Mouse (Mus musculus): ENCODE data around the gene Gnpnat1. TPM values are rescaled to one million over a fixed set of nuclear protein-coding genes. Genes with fewer than 3 reads are reported as not detected.

Gnpnat1 gene
- polyA plus RNA-seq, 1 experiment from 2014 or later, result 49.7 TPM

DNA sequence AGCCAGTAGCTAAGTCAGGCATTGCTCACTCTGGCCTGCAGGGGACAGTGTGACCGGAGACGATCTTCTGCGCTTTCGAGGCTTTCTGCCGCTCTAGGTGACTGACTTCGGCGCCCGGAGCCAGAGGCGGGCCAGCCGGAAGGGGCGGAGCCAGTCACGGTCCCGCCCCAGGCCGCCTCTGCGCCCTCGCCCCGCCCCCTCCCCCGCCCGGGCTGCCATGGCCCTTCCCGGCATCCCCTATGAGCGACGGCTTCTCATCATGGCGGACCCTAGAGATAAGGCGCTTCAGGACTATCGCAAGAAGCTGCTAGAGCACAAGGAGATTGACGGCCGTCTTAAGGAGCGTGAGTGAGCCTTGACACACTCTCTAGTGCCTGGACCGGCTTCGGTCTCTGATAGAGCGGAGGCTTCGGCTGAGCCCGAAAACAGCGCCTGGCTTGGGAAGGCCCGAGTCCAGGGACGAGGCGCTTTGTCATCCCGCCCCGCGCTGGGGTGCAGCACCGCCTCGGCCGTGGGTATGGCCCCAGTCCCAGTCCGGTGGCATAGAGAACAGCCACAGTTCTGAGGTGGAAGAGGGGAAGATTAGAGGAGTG, 75.0 kb downstream of the Gnpnat1 start, which contains the start of gene Psmc6:
Psmc6 (plus strand) TSS at position 200 of the 593 bp plus-strand sequence.
- H3K27me3 ChIP-seq (replicated peaks; ENCODE audit: control insufficient read depth, insufficient read depth, low read length), result no peaks in the 10 kb centered on the region
- H3K36me3 ChIP-seq (ENCODE audit: control insufficient read depth, insufficient read depth, low read length), result peaks cover 13% of the 10 kb centered on the region; the same call in 1 of the 2 replicates
- peak; percentile 92 for DNase-seq (ENCODE audit: low spot score)
- peak within 1 kb of the TSS; percentile 96 for H3K9ac ChIP-seq (ENCODE audit: low read depth, low read length)
- WGBS, result under 1% methylated on average over 44 of the region's 44 CpGs
- H3K4me1 ChIP-seq (replicated peaks; ENCODE audit: control insufficient read depth, insufficient read depth, low read length), result 0 out of 2 replicates have a peak, but pooled peaks cover 9% of the 10 kb centered on the region
- H3K27ac ChIP-seq (ENCODE audit: low read depth, low read length), result peak within 1 kb of the TSS; percentile 92
- peak within 1 kb of the TSS; percentile 93 for H3K4me3 ChIP-seq (ENCODE audit: low read depth, low read length)
- H3K9me3 ChIP-seq (ENCODE audit: control insufficient read depth, low read length), result no peaks in the 10 kb centered on the region
- peak within 1 kb of the TSS; percentile 71 for H3K4me2 ChIP-seq
- ATAC-seq (replicated peaks; ENCODE audit: low FRiP score), result peak; percentile 96

DNA sequence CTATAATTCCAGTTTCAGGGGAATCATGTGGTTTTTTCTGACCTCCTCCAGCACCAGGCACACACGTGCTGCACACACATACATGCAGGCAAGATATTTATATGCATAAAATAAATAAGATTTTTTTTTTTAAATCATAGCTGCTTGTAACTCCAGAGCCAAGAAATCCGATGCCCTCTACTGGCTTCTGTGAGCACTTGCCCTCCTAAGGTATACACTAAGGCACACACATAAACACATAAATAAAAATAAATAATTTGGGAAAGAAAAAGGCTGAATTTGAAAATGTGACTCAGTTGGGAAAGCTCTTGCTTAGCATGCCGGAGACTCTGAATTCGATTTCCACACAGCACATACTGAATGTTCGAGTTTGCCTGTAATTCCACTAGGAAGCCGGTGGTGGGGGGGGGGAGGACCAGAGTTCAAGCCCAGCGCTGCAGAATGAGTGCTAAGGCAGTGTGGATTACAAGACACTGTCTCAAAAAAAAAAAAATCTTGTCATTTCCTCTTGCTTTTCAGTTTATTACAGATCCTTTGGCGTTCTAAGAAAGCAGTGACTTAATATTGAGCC, 75.6 kb downstream of the Gnpnat1 start:
- ATAC-seq (replicated peaks; ENCODE audit: low FRiP score) (peak; percentile 50), DNase-seq (ENCODE audit: low spot score) (no peak)
- H3K4me3 ChIP-seq (ENCODE audit: low read depth, low read length), result peak overlapping the region; percentile 93
- H3K27ac ChIP-seq (ENCODE audit: low read depth, low read length), result peak overlapping the region; percentile 60; the same call in 1 of the 2 replicates
- peaks cover 10% of the 10 kb centered on the region; the same call in 1 of the 2 replicates for H3K36me3 ChIP-seq (ENCODE audit: control insufficient read depth, insufficient read depth, low read length)
- H3K27me3 ChIP-seq (replicated peaks; ENCODE audit: control insufficient read depth, insufficient read depth, low read length), result no peaks in the 10 kb centered on the region
- H3K9ac ChIP-seq (ENCODE audit: low read depth, low read length), result peak overlapping the region; percentile 64
- no peaks in the 10 kb centered on the region for H3K9me3 ChIP-seq (ENCODE audit: control insufficient read depth, low read length)
- peak overlapping the region; percentile 71 for H3K4me2 ChIP-seq
- H3K4me1 ChIP-seq (replicated peaks; ENCODE audit: control insufficient read depth, insufficient read depth, low read length), result 0 out of 2 replicates have a peak, but pooled peaks cover 9% of the 10 kb centered on the region
- WGBS, result 8% methylated on average over 8 of the region's 8 CpGs

GRCm38 (mm10) chr14:45328072-45328713, 76.5 kb downstream of the Gnpnat1 start:
- DNase-seq (ENCODE audit: low spot score), result no peak
- Histone ChIP-seq H3K4me2 (no peak overlapping the region), H3K27me3 (replicated peaks; ENCODE audit: control insufficient read depth, insufficient read depth, low read length) (no peaks in the 10 kb centered on the region), H3K9me3 (ENCODE audit: control insufficient read depth, low read length) (no peaks in the 10 kb centered on the region), H3K36me3 (ENCODE audit: control insufficient read depth, insufficient read depth, low read length) (peaks cover 8% of the 10 kb centered on the region; the same call in 1 of the 2 replicates), H3K4me3 (ENCODE audit: low read depth, low read length) (no peak overlapping the region), H3K9ac (ENCODE audit: low read depth, low read length) (no peak overlapping the region), H3K27ac (ENCODE audit: low read depth, low read length) (no peak overlapping the region), H3K4me1 (replicated peaks; ENCODE audit: control insufficient read depth, insufficient read depth, low read length) (0 out of 2 replicates have a peak, but pooled peaks cover 9% of the 10 kb centered on the region)
- 74% methylated on average over 4 of the region's 4 CpGs for WGBS
- ATAC-seq (replicated peaks; ENCODE audit: low FRiP score), result no peak

Small RNAs within 50 kb of the gene (microRNA-seq; reads per million reads assigned to microRNA genes)
- gene Gm25353 (ENCODE audit: borderline number of aligned reads), result not detected

Other genes starting within 250 kb of the Gnpnat1 start
- gene Gpr137c, start 185.2 kb downstream of the Gnpnat1 start, polyA plus RNA-seq (2014; fragmentation: Nextera tagmentation; extraction: Ambion mirVana), result 0.62 and 0.69 TPM in 2 replicates
- gene Txndc16, start 184.6 kb downstream of the Gnpnat1 start, polyA plus RNA-seq (2014; fragmentation: Nextera tagmentation; extraction: Ambion mirVana), result 4.1 TPM in 2 replicates
- gene Ero1l, start 86.1 kb downstream of the Gnpnat1 start, polyA plus RNA-seq (2014; fragmentation: Nextera tagmentation; extraction: Ambion mirVana), result 64.4 and 78.9 TPM in 2 replicates
- gene Psmc6, start 75.1 kb downstream of the Gnpnat1 start, polyA plus RNA-seq (2014; fragmentation: Nextera tagmentation; extraction: Ambion mirVana), result 178 and 191 TPM in 2 replicates
- gene Styx, start 53.8 kb downstream of the Gnpnat1 start, polyA plus RNA-seq (2014; fragmentation: Nextera tagmentation; extraction: Ambion mirVana), result 40.1 and 46.9 TPM in 2 replicates
- gene Fermt2, start 125.2 kb upstream of the Gnpnat1 start, polyA plus RNA-seq (2014; fragmentation: Nextera tagmentation; extraction: Ambion mirVana), result 57.6 and 61.9 TPM in 2 replicates

Data from liver, embryonic 11.5 days (tissue).